Mouse (Mus musculus) olfactory bulb, adult 2 months (tissue): ENCODE results near the gene Bysl.

Experiments used
- CTCF ChIP-seq: fragments of 200-500 bp; IDR thresholded peaks from 2 replicates; pipeline ENCODE4 v1.5.1; 2012; ENCODE audit warnings: low read depth, mild to moderate bottlenecking, low read length, moderate library complexity; ENCODE audit not compliant: insufficient read depth
- POLR2A ChIP-seq: fragments of 200-500 bp; IDR thresholded peaks from 2 replicates; pipeline ENCODE4 v1.6.1; 2012; ENCODE audit warnings: mild to moderate bottlenecking, low read depth, low read length, moderate library complexity; ENCODE audit not compliant: insufficient read depth

- TF ChIP-seq POLR2A (no peak), CTCF (no peak)
Measured at GRCm38 (mm10) chr17:47614018-47614417, 2.7 kb upstream of the Bysl start.
